Mouse (Mus musculus) heart, postnatal 14 days (tissue): ENCODE data around the gene Nap1l2. TPM values are rescaled to one million over a fixed set of nuclear protein-coding genes. Genes with fewer than 3 reads are reported as not detected.
A peak's percentile ranks its signal among the peaks of the same experiment; 100 is the strongest.
"Not testable (repeated sequence)": the region's sequence is repeated elsewhere in the genome, so short reads cannot be mapped to it uniquely, and the experiment has no call there.

Experiments used
- DNase-seq, 2 experiments: peaks; one replicate each; pipeline ENCODE4 v3.0.0; 2021 to 2022
- intact Hi-C: fragments of 180-260 bp; cut with DNase I; formaldehyde crosslinking; loops from one replicate; pipeline ENCODE4 v1.15.1; 2025
- long read RNA-seq, 2 experiments: library from polyadenylated mRNA; stranded (forward); transcript quantifications; one replicate each; pipeline ENCODE4 v2.0.0; 2021
- total RNA-seq, 2 experiments: library from RNA; stranded (reverse); gene quantifications; 2 replicates each; pipeline ENCODE4 v1.2.3; 2021

Gene Nap1l2
- not detected for total RNA-seq
- long read RNA-seq, experiment 1: 0 reads
- long read RNA-seq, experiment 2: 0 reads

DNA sequence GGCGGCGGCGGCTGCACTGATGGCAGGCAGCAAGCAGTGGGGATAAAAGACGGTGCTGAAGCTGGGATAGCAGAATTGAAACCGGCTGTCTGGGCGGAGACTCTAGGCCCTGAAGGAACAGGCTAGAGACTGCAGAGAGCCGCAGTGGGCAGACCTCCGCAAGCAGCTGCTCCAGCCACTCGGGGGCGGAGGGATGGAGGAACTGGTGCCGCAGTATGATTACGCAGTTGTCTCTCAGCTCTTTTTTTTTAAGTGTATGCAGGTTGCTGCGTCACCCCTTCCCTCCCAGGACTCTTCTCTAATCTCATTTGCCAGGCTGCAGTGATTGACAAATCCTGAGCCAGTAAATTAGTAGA, at the start of gene Nap1l2:
Gene Nap1l2 (minus strand): TSS at position 210 of the 356 bp plus-strand sequence.
- DNase-seq: peak; percentile 3 to 5
- intact Hi-C loops: no loop called here

DNA sequence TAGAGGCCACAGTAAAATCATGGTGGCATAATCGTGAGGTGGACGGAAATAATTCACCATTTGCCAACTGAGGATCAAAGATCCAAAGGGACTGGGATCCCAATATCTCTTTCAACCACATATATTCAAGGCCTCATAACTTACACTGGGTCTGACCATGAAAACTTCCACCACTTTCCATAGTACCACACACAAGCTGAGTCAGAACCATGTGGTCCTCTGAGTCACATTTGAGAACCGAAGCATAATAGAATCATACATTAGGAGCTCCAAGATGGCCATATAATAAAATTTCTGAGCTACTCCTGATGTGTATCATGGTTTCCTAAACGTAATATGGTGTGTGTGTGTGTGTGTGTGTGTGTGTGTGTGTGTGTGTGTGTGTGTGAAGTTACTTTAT, 28.8 kb upstream of the Nap1l2 start:
- intact Hi-C loops: no loop called here
- no peak for DNase-seq

DNA sequence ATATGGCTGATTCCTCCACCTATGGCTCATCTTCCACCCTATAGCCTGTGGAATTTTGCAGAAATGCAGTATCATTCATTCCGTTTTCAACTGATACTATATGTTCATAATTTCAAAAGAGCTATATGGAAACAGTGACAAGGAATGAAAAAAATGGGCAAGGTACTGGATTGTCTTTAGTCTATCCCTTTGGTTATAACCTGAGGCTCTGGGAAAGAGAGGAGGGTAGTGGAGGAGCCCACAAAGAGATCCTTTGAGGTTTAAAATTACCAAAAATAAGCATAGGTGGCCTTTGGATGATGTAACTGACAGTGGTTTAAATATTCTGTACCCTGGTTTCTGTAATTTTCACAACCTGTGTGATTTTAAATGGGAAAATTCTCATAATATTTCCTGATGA, 389 bp upstream of the Nap1l2 start:
- DNase-seq: no peak
- intact Hi-C loops: no loop called here

DNA sequence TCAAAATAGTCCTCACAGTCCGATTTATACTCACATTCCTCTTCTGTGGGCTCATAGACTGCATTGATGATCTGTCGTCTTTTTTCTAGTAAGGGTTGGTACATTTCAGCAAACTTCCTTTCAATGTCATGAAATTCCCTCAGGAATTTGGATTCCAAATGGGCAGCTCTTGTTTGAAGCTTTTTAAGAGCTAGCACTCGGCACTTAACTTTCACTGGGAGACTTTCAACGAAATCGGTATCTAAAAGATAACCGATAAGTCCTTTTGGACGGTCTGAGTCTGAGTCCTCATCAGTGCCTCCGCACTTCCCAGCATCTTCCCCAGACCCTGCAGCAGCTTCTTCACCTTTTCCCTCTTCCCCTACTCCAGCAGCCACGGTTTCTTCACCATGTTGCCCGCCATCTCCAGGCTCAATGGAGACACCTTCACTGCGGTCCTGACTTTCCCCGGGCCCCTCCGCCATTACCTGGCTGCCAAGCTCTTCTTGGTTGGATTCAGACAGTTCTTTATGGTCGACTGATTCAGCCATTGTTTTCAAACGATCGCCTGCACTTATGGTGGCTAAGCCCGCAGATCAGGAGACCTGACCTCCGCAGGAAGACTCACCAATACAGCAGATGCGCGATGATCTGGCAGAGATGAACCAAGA, 534 bp downstream of the Nap1l2 start:
- intact Hi-C loops: no loop called here
- no peak for DNase-seq

DNA sequence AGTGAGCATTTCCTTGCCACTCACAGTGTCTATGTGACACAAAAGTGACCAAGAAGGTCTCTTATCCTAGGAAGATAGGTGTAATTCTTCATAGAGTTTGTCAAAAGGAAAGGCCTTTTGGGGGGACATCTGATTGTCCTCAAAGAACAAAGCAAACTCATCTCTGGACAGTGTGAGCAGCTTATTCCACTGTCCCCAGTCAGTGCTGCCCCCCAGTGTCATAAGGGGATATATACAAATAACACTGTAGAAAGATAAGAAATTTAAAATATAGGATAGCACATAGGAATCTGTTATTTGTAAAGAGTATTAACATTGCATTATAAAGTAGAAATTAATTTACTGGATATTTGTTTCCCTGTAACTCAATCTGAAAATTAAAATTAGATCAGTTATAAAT, 2.9 kb downstream of the Nap1l2 start:
- DNase-seq: no peak
- intact Hi-C loops: no loop called here

DNA sequence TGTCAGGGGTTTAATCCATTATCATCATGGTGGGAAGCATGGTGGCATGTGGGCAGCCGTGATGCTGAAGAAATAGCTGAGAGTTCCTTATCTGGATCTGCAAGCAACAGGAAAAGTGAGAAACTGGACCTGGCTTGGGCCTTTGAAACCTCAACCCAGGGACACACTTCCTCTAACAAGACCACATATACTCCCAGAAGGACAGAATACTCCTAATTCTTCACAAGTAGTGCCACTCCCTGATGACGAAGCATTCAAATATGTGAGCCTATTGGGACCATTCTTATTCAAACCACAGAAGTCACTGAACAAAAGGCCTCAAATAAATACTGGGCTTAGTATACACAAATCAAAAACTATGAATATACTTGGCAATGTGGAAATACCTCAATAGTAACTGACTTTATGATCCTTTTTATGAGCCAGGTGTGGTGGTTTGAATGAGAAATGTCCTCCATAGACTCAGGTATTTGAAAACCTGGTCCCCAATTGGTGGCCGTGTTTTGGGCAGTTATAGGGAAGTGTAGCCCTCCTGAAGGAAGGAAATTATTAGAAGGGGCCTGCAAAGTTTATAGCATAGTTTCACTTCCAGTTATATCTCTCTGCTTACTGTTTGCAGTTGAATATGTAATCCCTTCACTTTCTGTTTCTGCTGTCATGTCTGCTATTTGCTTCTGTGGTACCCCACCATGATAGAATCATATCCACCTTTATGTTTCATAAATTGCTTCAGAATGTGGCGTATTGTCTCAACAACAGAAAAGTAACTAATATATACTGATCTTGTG, 6.5 kb downstream of the Nap1l2 start:
- no peak for DNase-seq
- intact Hi-C loops: no loop called here

DNA sequence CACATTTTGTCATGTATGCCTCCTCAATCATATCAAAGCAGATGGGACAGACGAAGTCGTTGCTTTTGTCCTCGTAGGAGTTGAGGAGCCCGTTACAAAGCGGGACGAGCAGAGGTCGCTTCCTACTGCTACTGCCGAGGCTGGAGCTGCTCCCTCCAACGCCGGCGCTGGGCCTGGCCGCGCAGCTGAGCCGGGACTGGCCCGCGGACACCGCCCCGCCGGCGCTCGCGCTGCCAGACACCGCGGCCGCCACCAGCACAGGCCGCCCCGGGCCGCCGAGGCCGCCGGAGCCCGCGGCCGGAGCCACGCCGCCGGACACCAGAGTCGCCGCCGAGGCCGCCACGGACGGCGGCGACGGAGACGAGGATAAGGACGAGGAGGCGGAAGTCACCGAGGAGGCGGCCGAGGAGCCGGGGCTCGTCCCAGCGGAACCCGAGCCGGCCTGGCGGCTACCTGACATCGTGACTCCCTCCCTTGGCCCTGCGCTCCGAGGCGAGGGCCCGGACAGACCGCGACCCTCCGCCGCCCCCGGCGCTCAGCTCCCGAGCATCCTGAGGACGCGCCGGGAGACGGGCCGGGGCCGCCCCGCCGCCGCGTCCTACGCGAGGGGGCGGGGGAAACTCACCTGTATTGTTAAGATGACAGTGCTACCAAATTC, 21.4 kb downstream of the Nap1l2 start:
- intact Hi-C loops: not testable (repeated sequence)
- peak in 1 of 2 experiments; percentile 1 for DNase-seq

DNA sequence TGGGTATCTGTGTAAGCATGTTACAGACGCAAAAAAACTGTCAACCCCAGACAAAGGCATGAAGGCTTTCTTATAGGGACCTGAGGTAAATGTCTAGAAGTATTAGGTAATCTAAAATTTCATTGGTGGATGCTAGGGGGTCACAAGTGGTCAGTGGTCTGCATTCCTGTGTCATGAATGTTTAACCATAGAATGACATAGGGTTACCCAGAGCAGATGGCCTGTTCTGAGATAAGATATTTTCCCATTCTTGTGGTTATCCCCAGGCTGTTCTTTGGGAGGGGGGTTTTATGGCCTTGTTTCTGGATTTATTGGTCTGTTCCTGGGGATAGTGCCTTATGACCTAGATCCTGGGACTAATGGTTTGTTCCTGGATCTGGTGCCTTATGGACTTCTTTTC, 30.3 kb downstream of the Nap1l2 start:
- no peak for DNase-seq
- intact Hi-C loops: no loop called here

DNA sequence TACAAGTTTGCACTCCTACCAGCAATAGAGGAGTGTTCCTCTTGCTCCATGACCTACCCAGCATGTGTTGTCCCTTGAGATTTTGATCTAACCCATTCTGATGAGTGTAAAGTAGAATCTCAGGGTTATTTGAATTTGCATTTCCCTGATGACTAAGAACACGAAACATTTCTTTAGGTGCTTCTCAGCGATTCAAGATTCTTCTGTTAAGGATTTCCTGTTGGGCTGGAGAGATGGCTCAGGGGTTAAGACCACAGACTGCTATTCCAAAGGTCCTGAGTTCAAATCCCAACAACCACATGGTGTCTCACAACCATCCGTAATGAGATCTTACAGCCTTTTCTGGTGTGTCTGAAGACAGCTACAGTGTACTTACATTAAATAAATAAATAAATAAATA, 47.9 kb downstream of the Nap1l2 start:
- no peak for DNase-seq
- intact Hi-C loops: no loop called here

Other genes starting within 250 kb of the Nap1l2 start
- gene Cdx4, start 134.8 kb upstream of the Nap1l2 start, total RNA-seq: not detected
- 1 to 10 TPM; 1.1 TPM for gene Chic1, start 169.8 kb upstream of the Nap1l2 start, total RNA-seq
- not detected for gene Tsx, start 227.8 kb upstream of the Nap1l2 start, total RNA-seq
- gene Gm26992, start 235.4 kb upstream of the Nap1l2 start, total RNA-seq: not detected